Mouse (Mus musculus) MN1 (cell line): ENCODE data around the gene Lima1.
"Not testable (repeated sequence)": the region's sequence is repeated elsewhere in the genome, so short reads cannot be mapped to it uniquely, and the experiment has no call there.

Experiments
- DNase-seq: peaks from one replicate; pipeline ENCODE4 v3.0.0-alpha.2; 2016; ENCODE audit warnings: low spot score

The Lima1 gene

DNA sequence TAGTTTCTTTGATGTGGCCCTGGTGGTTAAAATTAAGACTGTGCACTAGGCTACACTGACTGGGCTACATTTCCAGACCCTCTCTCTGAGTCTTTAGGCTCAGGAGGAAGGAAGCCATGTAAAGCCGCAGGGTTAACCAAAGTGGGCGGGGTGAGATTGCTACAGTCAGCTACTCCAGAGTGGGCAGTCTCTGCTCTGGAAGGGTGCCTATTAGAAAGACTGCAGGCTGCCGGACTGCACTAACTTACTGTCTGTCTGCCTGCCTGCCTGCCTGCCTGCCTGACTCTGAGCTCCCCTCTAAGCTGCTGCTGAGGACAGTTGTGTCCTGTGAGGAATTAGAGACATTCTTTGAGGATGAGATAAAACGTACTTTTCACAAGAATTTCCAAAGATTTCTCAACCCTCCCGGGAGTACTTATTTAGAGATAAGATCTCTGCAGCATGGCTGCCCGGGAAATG, 72.0 kb downstream of the Lima1 start:
- DNase-seq: peak; percentile 85

DNA sequence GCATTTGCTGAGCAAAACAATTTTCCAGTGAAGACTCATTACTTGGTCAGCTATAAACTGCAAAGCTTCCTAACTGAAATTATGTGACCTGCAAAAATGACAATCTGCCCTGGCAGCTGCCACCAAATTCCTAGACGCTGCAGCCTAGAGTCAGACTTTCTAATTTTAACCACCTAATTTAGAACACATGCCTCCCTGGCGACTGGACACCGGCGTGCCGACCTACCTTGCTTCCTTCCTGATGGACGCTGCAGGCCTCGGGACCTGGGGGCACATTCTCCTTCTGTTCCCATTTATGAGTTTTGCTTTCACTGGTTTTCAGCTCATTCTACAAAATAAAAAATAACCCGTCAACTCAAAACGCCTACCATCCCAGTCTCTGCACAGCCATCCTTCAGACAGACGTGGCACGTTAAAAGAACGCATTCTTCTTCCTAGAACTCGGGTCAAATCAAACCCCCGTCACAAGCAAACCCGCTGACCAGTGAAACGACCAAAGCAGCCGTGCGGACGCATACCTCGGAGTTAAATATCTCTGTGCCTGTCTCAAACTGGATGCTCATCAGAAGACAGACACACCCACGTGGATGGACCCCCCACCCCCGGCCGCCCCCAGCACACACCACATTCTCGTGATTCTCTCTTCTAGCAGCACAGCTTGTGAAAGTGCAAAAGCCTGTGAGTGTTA, 73.2 kb downstream of the Lima1 start:
- no peak for DNase-seq

DNA sequence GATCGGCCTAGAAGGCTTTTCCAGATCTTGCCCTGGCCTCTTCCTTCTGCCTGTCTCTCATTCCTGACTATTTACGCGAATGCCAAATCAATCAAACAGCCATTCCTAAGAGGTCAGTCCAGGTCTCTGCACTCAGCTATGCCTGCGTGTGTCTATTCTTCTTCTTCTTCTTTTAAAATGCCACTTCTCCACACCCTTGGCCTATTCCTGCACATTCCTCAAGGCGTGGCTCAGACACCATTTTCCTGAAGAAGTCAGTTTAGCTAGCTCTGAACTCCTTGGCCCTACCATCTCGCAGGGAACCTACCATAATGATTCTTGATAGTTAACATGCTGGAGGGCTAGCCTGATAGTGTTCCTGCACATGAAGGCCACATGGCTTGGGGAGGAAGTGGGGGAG, 75.5 kb downstream of the Lima1 start:
- no peak for DNase-seq

DNA sequence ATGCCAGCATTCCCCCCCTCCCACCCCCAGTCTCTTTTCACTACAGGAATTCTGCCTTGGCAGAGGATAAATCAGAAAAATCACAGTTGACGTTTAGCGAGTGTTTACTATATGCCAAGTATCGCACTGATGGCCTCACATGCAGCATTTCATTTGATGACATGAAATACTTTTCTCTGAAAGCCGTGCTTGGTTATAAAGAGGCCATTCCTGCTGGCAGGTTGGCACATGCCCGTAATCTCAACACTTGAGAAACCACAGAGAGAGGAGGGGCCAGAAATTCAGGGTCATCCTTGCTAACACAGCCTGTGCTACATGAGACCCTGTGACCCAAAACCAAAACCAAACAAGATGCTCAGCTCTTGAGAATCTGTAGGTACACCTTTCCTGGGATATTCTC, 77.4 kb downstream of the Lima1 start:
- DNase-seq: no peak

DNA sequence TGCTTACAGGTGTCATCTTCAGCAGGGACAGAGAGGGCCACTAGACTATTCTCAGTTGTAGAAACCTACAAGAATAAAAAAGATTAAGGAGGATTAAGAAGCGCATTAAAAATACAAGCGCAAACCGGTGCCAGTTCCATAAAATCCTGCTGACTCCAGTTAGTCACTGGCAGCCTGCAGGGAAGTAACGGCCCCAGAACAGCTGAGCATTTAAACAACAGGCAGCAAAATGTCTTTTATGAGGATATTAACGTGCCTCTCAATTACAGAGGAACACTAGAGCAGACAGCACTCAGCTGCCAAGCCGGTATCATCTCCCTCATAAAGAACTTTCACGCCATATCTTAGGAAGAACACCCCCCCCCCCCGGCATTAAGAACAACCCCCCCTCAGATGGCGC, 78.5 kb downstream of the Lima1 start:
- DNase-seq: no peak

DNA sequence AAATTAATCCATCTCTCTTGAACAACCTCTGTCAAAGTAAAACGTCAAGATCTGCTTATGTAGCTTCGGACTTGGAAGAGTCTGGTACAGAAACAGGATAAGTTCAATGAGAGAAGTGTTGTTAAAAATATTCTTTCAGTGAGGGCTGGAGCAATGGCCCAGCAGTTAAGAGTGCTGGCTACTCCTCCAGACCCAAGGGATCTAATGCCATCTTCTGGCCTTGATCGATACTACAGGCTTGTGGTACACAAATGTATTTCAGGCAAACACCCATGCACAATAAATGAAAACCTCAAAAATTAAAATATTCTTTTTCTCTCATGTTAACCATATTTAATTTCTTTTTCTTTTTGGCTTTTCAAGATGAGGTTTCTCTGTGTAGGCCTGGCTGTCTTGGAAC, 79.2 kb downstream of the Lima1 start:
- DNase-seq: no peak

DNA sequence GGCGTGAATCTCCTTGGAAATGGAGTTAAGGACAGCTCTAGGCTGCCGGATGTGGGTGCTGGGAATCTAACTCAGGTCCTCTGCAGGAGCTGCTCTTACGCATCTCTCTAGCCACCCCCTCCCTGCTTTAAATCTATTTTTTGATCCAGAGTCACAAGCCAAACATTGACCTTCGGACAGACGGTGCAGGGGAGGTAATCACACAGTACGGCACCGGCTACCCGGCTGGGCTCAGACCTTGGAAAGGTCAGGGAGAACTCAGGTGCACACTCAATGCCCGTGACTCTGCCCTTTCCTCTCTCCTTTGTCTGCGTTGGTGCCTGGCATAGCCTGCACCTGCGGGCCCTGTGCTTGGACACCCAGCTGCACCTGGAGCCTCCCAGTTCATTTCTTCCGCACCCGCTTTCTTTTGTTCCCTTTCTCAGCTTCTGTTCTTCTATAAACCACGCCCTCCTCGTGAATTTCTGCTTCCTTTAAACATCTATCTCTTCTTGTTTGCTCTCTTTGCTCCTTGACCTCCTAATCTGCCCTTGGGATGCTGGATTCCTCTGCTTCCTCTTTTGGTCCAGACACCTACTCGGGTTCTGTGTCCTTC, 82.9 kb downstream of the Lima1 start:
- no peak for DNase-seq

DNA sequence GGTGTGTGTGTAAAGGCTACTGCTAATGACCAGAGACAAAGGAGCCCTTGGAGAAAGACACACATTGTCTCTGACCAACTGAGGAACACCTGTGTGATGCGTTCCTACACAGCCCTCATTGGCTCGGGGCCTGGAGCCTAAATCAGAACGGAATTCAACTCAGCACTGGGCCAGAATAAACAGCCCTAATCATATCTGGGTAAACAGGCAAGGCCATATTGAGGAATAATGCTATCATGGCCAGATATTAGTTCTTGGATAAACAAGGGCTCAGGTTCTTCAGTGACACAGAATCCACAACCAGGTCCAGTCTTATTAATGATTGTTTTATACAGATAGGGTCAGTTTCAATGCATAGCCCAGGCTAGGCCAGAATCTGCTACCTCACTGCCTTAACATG, 84.3 kb downstream of the Lima1 start:
- no peak for DNase-seq

DNA sequence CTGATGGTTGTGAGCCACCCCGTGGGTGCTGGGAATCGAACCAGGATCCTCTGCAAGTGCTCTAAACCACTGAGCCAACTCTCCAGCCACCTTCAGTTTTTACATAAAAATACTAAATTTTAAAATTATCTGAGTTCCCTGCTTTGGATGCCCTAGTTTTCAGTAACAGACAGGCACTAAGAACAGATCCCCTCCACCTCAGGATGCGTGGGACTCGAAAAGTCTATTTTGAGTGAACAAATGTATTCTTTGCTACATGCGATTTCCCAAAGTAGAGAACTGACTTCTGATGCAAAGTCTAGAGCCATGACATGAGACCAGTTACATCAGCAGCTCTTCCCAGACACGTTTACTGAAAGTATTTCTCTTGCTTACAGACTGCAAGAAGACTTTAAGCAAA, 84.8 kb downstream of the Lima1 start:
- no peak for DNase-seq

DNA sequence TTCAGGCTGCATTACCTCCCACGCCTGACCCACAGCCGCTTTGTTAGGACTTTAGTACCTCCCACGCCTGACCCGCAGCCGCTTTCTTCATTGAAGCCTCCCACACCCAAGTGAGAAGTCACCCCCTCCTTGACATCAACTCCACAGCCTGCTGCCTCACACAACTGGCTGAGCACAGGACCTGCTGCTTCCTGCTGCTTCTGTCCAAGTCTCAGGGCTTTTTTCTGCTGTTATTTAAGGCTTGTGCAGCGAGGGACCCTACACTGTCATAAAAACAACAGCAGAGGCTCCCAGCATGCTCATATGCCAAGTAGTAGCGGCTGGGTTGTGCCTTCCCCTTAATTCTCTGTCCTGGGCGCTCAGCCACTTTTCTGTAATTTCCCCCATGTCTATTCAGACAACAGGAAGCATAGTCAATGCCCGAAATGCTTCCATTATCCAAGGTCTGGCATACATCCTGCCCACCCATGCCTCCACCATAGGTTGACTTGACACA, 87.6 kb downstream of the Lima1 start:
- no peak for DNase-seq

DNA sequence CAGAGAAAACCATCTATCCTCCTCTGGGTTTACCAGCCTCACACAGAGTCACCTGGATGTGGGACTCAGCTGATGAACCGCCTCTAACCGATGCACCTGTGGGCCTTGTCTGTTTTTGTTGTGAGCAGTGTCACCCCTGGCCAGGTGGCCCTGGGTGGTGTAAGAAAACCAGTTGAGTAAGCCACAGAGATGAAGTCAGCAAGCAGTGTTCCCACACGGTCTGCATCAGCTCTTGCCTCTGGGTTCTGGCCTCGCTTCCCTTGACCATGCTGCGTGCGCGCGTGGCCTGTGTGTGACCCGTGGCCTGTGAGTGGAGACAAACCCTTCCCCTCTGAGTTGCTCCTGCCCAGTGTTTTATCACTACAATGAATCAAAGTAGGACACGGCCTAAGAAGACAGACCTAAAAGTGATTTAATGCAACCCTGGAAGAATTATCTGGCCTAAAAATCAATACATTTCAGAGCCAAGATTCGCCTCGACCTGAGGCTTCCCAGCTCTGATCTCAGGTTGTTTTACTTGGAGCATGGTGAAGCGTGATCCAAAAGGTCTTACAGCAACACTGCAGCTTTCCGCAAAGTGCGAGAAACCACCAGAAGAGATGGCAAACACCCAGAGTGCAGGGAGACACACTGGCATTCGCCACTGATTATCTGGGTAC, 96.5 kb downstream of the Lima1 start:
- no peak for DNase-seq

DNA sequence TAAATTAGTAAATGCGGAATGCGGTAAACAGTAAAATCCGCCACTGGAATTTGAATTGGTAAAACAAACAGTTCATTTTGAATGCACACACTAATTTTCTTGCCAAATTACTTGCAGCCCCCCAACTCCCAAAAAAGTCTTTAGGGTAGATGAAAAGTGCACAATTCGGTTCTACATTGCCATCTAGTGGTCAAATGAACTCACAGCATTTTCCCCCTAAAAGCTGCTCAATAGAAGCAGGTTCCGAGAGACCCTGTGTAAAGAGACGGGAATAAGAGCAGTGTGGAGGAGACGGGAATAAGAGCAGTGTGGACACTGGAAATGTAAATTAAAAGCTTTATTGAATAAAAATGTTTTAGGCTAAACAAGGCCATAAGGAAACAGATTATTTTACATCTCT, 97.1 kb downstream of the Lima1 start:
- DNase-seq: peak; percentile 74

DNA sequence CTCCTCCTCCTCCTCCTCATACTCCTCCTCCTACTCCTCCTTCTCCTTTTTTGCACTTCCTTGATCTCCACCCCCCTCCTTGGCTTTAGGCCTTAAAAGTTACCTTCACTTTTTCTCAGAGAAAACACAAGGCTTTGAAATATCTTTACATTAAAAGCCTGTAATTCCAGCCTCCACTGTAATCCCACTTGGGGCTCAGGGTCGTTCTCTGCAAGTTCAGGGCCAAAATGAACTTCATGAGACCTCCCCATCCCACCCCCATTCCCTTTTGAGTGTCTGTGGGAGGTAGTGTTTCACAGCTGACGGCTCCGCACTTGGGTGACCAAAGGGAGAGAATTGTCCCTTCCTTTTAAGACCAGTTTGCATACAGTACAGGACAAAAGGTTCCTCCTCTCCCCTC, 102.3 kb downstream of the Lima1 start:
- DNase-seq: no peak

DNA sequence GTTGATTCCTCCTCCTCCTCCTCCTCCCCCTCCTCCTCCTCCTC, 102.6 kb downstream of the Lima1 start, which contains the start of gene Cers5:
TSS of gene Cers5 (minus strand) at position 5 of the 44 bp plus-strand sequence.
- not testable (repeated sequence) for DNase-seq

DNA sequence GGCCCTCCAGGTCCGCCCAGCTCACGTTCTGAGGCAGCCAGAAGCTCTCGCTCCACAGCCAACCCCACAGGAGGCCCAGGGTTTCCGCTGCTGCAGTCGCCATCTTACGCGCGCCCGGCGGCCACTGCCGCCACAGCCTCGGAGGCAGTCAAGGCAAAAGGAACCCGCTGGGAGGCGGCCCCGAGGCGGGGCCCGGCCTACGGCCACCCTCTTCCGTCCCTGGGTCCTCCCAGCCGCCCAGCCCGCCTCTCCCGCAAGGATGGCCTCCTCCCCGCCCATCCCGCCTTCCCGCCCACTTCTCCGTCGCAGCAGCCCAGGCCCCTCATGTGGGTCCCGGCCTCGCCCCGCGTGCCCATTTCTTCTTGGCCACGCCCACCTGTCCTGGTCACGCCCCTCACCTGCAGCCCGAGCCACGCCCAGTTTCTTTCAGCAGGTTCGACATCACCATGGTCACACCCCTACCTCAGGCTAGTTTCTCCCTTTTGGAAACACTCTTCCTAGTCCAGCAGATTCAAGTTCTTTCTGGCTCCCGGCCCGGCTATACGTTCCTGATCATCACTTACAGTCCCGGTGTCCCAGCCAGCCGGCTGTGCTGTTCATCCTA, 102.9 kb downstream of the Lima1 start:
- DNase-seq: peak; percentile 94

DNA sequence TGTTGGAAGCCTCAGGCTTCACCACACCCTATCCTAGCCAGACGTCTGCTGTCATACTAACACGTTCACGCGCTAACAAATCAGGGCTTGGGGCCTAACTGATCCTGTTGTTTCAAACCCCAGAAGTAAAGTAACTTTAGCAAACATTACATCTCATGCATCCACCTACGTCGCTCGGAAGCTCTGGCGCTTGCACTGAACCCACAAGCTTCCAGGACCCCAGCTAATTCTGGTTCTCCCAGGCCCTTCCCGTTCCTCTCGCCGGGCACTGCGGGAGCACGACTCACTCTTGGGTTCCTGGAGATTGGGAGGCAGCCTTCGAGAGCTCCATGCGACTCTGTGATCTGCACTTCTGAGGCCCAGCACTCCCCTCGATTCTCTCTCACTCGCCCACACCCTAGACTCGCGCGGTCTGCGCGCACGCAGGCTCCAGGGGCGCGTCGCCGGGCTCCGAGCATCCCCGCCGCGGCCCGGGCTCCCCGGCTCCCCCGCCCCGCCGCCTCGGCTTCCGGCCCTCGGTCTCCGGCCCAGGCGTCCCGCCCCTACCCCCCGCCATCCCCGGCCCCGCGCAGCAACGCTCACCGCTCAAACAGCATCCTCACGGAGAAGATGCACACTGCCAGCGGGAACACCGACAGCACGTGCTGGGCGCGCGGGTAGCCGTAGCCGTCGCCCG, 103.5 kb downstream of the Lima1 start:
- DNase-seq: peak; percentile 63

DNA sequence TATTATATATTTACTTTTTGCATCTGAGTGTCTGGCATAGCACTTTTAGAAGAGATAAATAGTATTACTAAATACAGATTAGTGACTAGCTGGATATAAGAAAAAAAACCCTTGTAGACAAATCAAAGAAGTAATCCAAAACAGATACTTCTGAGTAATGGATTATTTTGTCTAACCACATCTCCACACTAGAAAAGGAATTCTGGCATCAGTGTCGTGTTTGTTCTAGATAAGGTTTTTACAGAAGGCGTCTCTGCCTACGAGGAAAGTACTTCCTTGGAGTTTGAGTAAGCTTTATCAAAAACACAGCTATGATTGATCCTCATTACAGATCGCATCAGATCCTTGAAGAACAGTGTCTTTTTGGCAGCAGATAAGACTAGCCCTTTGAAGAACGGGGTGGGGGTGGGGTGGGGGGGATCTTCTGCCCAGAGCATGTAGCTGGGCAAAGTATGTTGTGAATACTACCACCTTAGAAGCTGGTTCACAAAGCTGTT, 104.2 kb downstream of the Lima1 start:
- no peak for DNase-seq

DNA sequence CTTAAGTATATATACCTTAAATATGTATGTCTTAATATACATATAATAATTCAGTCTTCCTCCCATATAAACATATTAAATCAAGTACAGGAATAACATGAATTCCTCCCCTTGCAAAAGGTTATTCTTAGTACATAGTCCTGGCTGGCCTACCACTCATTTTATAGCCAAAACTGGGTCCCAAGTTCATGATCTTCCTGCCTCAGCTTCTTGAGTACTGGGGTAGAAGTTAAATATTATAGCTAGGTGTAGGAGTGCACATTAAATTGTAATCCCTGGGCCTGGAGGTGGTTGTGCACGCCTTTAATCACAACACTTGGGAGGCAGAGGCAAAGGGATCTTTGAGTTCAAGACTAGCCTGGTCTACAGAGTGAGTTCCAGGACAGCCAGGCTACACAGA, 106.5 kb downstream of the Lima1 start:
- no peak for DNase-seq

DNA sequence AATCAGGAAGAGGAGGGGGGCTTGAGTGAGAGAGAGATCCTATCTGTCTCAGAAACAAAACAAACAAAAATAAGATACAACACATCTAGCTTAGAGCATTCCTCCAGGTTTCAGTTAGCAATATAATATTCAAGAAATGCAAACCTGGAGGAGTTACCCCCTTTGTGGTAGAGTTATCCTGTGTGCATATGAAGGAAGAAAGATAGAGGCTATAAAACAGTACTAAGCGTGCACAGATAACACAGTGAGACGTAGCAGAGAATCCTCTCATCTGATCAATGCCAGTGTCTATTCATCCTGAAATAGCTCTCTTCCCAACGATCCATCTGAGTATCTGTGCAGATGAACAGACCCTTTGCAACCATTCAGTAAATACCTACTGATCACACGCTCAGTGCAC, 107.8 kb downstream of the Lima1 start:
- no peak for DNase-seq

DNA sequence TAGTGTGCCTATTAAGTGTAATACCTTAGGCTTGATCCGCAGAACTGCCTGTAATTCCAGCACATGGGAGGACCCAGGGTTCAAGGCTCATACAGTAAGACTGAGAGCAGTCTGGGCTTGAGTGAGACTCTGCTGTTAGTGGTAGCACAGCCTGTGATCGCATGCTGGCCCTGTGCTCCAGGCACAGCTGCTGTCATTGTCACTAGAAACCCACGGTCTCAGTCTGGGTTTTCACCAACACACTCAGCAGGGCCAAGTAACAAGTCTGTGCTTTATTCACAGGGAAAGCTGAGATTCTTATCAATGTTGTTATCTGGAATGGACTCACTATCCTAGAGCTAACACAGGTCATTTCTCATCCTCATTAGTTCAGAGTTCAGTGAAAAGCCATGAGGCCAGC, 121.1 kb downstream of the Lima1 start:
- no peak for DNase-seq

DNA sequence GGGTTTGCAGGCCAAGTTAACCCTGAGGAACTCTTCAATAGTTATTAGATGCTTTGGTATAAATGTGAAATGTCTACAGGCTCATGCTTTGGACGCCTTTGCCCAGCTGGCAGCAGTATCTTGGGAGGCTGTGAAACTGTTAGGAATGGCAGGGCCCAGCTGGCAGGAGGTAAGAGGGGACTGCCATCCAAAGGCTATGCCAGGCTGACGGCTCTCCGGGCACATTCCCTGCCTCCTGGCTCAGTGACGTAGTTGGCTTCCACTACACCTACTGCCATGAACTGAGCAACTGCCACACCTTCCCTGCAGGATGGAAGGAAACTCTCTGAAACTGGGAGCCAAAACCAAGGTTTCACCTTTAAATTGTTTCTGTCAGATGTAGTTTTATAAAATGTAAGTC, 135.0 kb downstream of the Lima1 start:
- DNase-seq: no peak

DNA sequence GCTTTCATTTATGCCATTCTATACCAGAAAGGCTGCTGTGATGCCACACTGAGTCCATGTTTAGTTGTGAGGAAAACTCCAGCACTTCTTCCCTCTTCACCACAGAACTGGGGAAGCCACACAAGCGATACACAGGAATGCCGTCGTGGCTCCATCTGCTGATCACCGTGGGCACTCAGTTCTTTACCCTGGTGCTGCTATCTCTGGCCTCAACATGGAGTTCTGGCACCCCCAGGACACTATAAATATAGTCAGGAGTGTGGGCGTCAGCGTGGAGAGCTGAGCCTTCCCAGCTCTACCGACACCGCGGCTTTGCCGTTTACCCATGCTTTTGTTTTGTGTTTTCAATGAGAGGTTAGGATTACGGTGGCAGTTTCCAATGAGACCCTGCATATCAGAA, 138.6 kb downstream of the Lima1 start:
- no peak for DNase-seq

DNA sequence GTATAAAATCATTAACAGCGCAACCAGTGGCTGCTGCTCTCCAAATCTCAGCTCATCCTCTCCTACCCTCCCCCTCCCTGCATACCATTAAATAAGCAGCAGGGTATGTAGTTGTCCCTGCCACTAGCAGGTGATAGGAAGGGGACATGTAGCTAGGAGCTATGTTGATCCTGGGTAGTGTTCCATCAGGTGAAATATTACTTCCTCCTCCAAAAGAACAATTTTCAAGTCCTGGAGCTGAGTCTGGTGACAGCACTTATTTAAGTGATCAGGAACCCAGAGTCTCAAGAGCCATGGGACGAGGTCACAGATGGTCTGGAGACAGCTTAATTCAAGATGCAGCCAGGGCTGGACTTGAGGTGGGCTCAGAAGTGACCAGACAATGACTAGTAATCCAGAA, 139.6 kb downstream of the Lima1 start:
- DNase-seq: no peak
